Mouse (Mus musculus): ENCODE data around the gene Golga4.

GRCm38 (mm10) chr9:118495933-118496332 is 10.1 kb upstream of the Golga4 start:
- no peak for TF ChIP-seq CTCF (IDR thresholded peaks at IDR 0.05; ENCODE audit: insufficient read depth, low read length)
- TF ChIP-seq POLR2A (IDR thresholded peaks at IDR 0.05; ENCODE audit: borderline replicate concordance, extremely low read depth, low read depth, low read length), result no peak

All from lung, adult 2 months (tissue).